Mouse (Mus musculus) heart, embryonic 14.5 days (tissue): Measurements from ENCODE around the gene Capn2. TPM values are rescaled to one million over a fixed set of nuclear protein-coding genes. Genes with fewer than 3 reads are reported as not detected.

Experiments
- ATAC-seq: fragments of 200-750 bp; cut with Nextera tagmentation; 2 replicates; pipeline ENCODE4 v1.8.0; 2017; ENCODE audit warnings: low read depth, moderate TSS enrichment; ENCODE audit not compliant: insufficient number of reproducible peaks, insufficient read depth, low FRiP score
- H3K27ac ChIP-seq, 2 experiments: fragments of 200-500 bp in 1 of 2; fragments of 300-500 bp in 1 of 2; sonication (generic) in 1 of 2; replicated peaks in 1 of 2; 2 replicates each; pipeline ENCODE4 v1.5.1; 2012 to 2014; ENCODE audit warnings: low read depth in 2 of 2, low read length in 2 of 2, control low read depth in 1 of 2, mild to moderate bottlenecking in 1 of 2, mixed read lengths in 1 of 2; ENCODE audit not compliant: control insufficient read depth in 1 of 2, insufficient read depth in 1 of 2
- H3K27me3 ChIP-seq: fragments of 300-500 bp; sonication (generic); 2 replicates; pipeline ENCODE4 v1.6.1; 2014; ENCODE audit warnings: mild to moderate bottlenecking, low read length, control low read depth; ENCODE audit not compliant: control insufficient read depth, insufficient read depth
- H3K36me3 ChIP-seq: fragments of 300-500 bp; sonication (generic); 2 replicates; pipeline ENCODE4 v1.6.1; 2014; ENCODE audit warnings: mild to moderate bottlenecking, control low read depth, low read length, mixed read lengths; ENCODE audit not compliant: control insufficient read depth, insufficient read depth
- H3K4me1 ChIP-seq, 2 experiments: fragments of 200-500 bp in 1 of 2; fragments of 300-500 bp in 1 of 2; sonication (generic) in 1 of 2; 2 replicates each; pipeline ENCODE4 v1.6.1; 2012 to 2014; ENCODE audit warnings: low read length in 2 of 2, control low read depth in 1 of 2, mixed read lengths in 1 of 2; ENCODE audit not compliant: control insufficient read depth in 2 of 2, insufficient read depth in 2 of 2
- H3K4me2 ChIP-seq: fragments of 300-500 bp; sonication (generic); 2 replicates; pipeline ENCODE4 v1.6.1; 2014; ENCODE audit warnings: mild to moderate bottlenecking, low read length
- H3K4me3 ChIP-seq, 2 experiments: fragments of 200-500 bp in 1 of 2; fragments of 300-500 bp in 1 of 2; sonication (generic) in 1 of 2; 2 replicates each; pipeline ENCODE4 v1.5.1; 2012 to 2014; ENCODE audit warnings: low read length in 2 of 2, mild to moderate bottlenecking in 2 of 2, control low read depth in 1 of 2, low read depth in 1 of 2, moderate library complexity in 1 of 2; ENCODE audit not compliant: control insufficient read depth in 1 of 2, insufficient read depth in 1 of 2
- H3K9ac ChIP-seq: fragments of 300-500 bp; sonication (generic); 2 replicates; pipeline ENCODE4 v1.6.1; 2014; ENCODE audit warnings: mild to moderate bottlenecking, low read length
- H3K9me3 ChIP-seq: fragments of 300-500 bp; sonication (generic); 2 replicates; pipeline ENCODE4 v1.6.1; 2016; ENCODE audit warnings: low read length, control low read depth; ENCODE audit not compliant: control insufficient read depth
- WGBS: fragments of 180-500 bp; shearing (Covaris S2); extraction: QIAGEN DNeasy Blood & Tissue Kit; methylation state at CpG from one replicate; pipeline ENCODE4 v1.1.7; 2014; 5-methylcytosine and 5-hydroxymethylcytosine counted together
- polyA plus RNA-seq: library from polyadenylated mRNA; unstranded; fragments of >200 nt; fragmentation: Nextera tagmentation; extraction: Ambion mirVana; gene quantifications from 2 replicates; pipeline ENCODE4 v1.2.1, GENCODE M21; 2014

Capn2 gene
- polyA plus RNA-seq, 1 experiment from 2014 or later = 71.2 TPM

- H3K27ac ChIP-seq = peak overlapping the region in 1 of 2 experiments; percentile 88; a peak in 1 of 4 replicates
- 91% methylated on average over 3 of the region's 3 CpGs for WGBS
These were observed 12.1 kb downstream of the Capn2 start for GRCm38 (mm10) chr1:182505291-182505690.

GRCm38 (mm10) chr1:182504223-182504622 lies 13.2 kb downstream of the Capn2 start:
- Histone ChIP-seq H3K36me3 (peaks cover 23% of the 10 kb centered on the region), H3K4me1 (peaks cover 47 to 66% of the 10 kb centered on the region in 2 experiments), H3K9me3 (no peaks in the 10 kb centered on the region), H3K27ac (peak overlapping the region; percentile 11 to 70; a peak in 3 of 4 replicates), H3K27me3 (no peaks in the 10 kb centered on the region), H3K4me3 (no peak overlapping the region), H3K9ac (peak overlapping the region; percentile 36; the same call in 1 of the 2 replicates), H3K4me2 (peak overlapping the region; percentile 43)
- peak; percentile 45 for ATAC-seq
- WGBS = 2% methylated on average over 4 of the region's 4 CpGs

More at GRCm38 (mm10) chr1:182505291-182505690, 12.1 kb downstream of the Capn2 start:
- Histone ChIP-seq H3K9me3 (no peaks in the 10 kb centered on the region), H3K36me3 (peaks cover 34% of the 10 kb centered on the region), H3K27me3 (no peaks in the 10 kb centered on the region), H3K4me2 (no peak overlapping the region), H3K9ac (no peak overlapping the region), H3K4me3 (no peak overlapping the region), H3K4me1 (peaks cover 38 to 55% of the 10 kb centered on the region in 2 experiments)
- no peak for ATAC-seq

- Histone ChIP-seq H3K27ac (peak overlapping the region in 1 of 2 experiments; percentile 70; a peak in 2 of 4 replicates), H3K4me1 (peaks cover 51 to 74% of the 10 kb centered on the region in 2 experiments), H3K4me2 (no peak overlapping the region), H3K9ac (peak overlapping the region; percentile 36; the same call in 1 of the 2 replicates), H3K4me3 (no peak overlapping the region), H3K36me3 (peaks cover 15% of the 10 kb centered on the region; the same call in 1 of the 2 replicates), H3K27me3 (no peaks in the 10 kb centered on the region), H3K9me3 (no peaks in the 10 kb centered on the region)
- ATAC-seq = no peak
- WGBS = 77% methylated on average over 13 of the region's 13 CpGs
These were observed 14.1 kb downstream of the Capn2 start for GRCm38 (mm10) chr1:182503206-182503900.

- Histone ChIP-seq H3K27me3 (no peaks in the 10 kb centered on the region), H3K27ac (no peak overlapping the region), H3K4me2 (no peak overlapping the region), H3K4me3 (no peak overlapping the region), H3K4me1 (peaks cover 55 to 79% of the 10 kb centered on the region in 2 experiments), H3K9ac (peak overlapping the region; percentile 34; the same call in 1 of the 2 replicates), H3K36me3 (peaks cover 15% of the 10 kb centered on the region; the same call in 1 of the 2 replicates), H3K9me3 (no peaks in the 10 kb centered on the region)
- no peak for ATAC-seq
- 75% methylated on average over 7 of the region's 7 CpGs for WGBS
These were observed 14.8 kb downstream of the Capn2 start for GRCm38 (mm10) chr1:182502491-182503050.

GRCm38 (mm10) chr1:182501815-182502405 lies 15.5 kb downstream of the Capn2 start:
- H3K4me3 ChIP-seq = no peak overlapping the region
- peaks cover 60 to 85% of the 10 kb centered on the region in 2 experiments for H3K4me1 ChIP-seq
- no peaks in the 10 kb centered on the region for H3K9me3 ChIP-seq
- 0 out of 2 replicates have a peak overlapping the region, but pooled peaks have one; percentile 34 for H3K9ac ChIP-seq
- no peak overlapping the region for H3K27ac ChIP-seq
- H3K27me3 ChIP-seq = no peaks in the 10 kb centered on the region
- peaks cover 15% of the 10 kb centered on the region; the same call in 1 of the 2 replicates for H3K36me3 ChIP-seq
- no peak for ATAC-seq
- 79% methylated on average over 7 of the region's 7 CpGs for WGBS
- no peak overlapping the region for H3K4me2 ChIP-seq

GRCm38 (mm10) chr1:182500843-182501242 lies 16.6 kb downstream of the Capn2 start:
- peaks cover 14% of the 10 kb centered on the region; the same call in 1 of the 2 replicates for H3K36me3 ChIP-seq
- WGBS = 79% methylated on average over 4 of the region's 4 CpGs
- H3K4me3 ChIP-seq = no peak overlapping the region
- no peaks in the 10 kb centered on the region for H3K9me3 ChIP-seq
- H3K4me1 ChIP-seq = peaks cover 61 to 86% of the 10 kb centered on the region in 2 experiments
- no peak overlapping the region for H3K9ac ChIP-seq
- no peak overlapping the region for H3K4me2 ChIP-seq
- peak overlapping the region; percentile 69 to 85; a peak in 3 of 4 replicates for H3K27ac ChIP-seq
- H3K27me3 ChIP-seq = no peaks in the 10 kb centered on the region
- no peak for ATAC-seq

- Histone ChIP-seq H3K4me1 (peaks cover 60 to 79% of the 10 kb centered on the region in 2 experiments), H3K9me3 (no peaks in the 10 kb centered on the region), H3K36me3 (peaks cover 8% of the 10 kb centered on the region; the same call in 1 of the 2 replicates), H3K9ac (0 out of 2 replicates have a peak overlapping the region, but pooled peaks have one; percentile 11), H3K27ac (peak overlapping the region; percentile 69 to 85), H3K27me3 (no peaks in the 10 kb centered on the region), H3K4me2 (no peak overlapping the region), H3K4me3 (no peak overlapping the region)
- WGBS = 61% methylated on average over 4 of the region's 4 CpGs
- ATAC-seq = no peak
These were observed 17.2 kb downstream of the Capn2 start for GRCm38 (mm10) chr1:182500224-182500623.
